Mouse (Mus musculus) ES-Bruce4 (cell line): ENCODE measurements around the gene Gatad2b. TPM values are rescaled to one million over a fixed set of nuclear protein-coding genes. Genes with fewer than 3 reads are reported as not detected.

Source experiments
- H3K27ac ChIP-seq: 2 replicates; pipeline ENCODE4 v1.5.1; 2012; ENCODE audit warnings: low read length, inconsistent platforms; ENCODE audit not compliant: insufficient read depth
- H3K27me3 ChIP-seq: 2 replicates; pipeline ENCODE4 v1.6.1; 2012; ENCODE audit warnings: mild to moderate bottlenecking, low read length, inconsistent platforms; ENCODE audit not compliant: control insufficient read depth, poor library complexity, insufficient read depth, severe bottlenecking
- H3K36me3 ChIP-seq: 2 replicates; pipeline ENCODE4 v1.6.1; 2012; ENCODE audit warnings: inconsistent platforms, mild to moderate bottlenecking, low read length, moderate library complexity; ENCODE audit not compliant: control insufficient read depth, poor library complexity, insufficient read depth, severe bottlenecking
- H3K4me1 ChIP-seq: one replicate; pipeline ENCODE4 v1.8.1; 2011; ENCODE audit warnings: low read length; ENCODE audit not compliant: control insufficient read depth, insufficient read depth
- H3K4me3 ChIP-seq: 2 replicates; pipeline ENCODE4 v1.5.1; 2011; ENCODE audit warnings: low read depth, mild to moderate bottlenecking, low read length
- H3K9ac ChIP-seq: 2 replicates; pipeline ENCODE4 v1.6.1; 2012; ENCODE audit warnings: low read depth, mild to moderate bottlenecking, inconsistent platforms; ENCODE audit not compliant: poor library complexity, severe bottlenecking
- H3K9me3 ChIP-seq: replicated peaks from 2 replicates; pipeline ENCODE4 v1.6.1; 2012; ENCODE audit warnings: mild to moderate bottlenecking, low read length, inconsistent platforms; ENCODE audit not compliant: control insufficient read depth, poor library complexity, insufficient read depth, severe bottlenecking
- CTCF ChIP-seq: IDR thresholded peaks from one replicate; pipeline ENCODE4 v1.8.1; 2011; ENCODE audit warnings: low read depth, low read length
- EP300 ChIP-seq: IDR thresholded peaks from 2 replicates; pipeline ENCODE4 v1.6.1; 2011; ENCODE audit warnings: low read depth, low read length; ENCODE audit not compliant: insufficient read depth
- POLR2A ChIP-seq: IDR thresholded peaks from one replicate; pipeline ENCODE4 v1.8.1; 2011; ENCODE audit warnings: low read length; ENCODE audit not compliant: insufficient read depth
- polyA plus RNA-seq: library from polyadenylated mRNA; stranded (reverse); fragments of >200 nt; gene quantifications from 2 replicates; pipeline ENCODE4 v1.2.4, GENCODE M21; 2011; ENCODE audit warnings: low read depth; ENCODE audit not compliant: missing spikeins, insufficient read depth, insufficient read length

Gene Gatad2b
- polyA plus RNA-seq, 1 experiment = 66.1 TPM

DNA sequence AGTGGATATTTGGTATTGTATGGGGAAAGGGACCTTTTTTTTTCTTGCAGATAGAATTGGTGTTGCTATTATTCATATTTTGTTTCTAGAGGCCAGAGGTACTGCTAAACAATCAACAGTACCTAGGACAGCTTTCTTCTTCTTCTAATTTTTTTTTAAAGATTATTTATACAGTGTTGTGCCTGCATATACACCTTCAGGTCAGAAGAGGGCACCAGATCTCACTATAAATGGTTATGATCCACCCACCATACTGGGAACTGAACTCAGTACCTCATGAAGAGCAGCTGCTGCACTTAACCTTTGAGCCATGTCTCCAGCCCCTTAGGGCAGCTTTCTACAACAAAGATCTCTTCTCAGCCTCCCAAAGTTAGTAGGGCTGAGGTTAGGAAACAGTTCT, 20.4 kb downstream of the Gatad2b start:
- Histone ChIP-seq H3K9me3 (no peaks in the 10 kb centered on the region), H3K4me1 (peaks cover 1% of the 10 kb centered on the region), H3K9ac (no peak overlapping the region), H3K36me3 (no peaks in the 10 kb centered on the region; the same call in none of the 2 replicates), H3K27ac (no peak overlapping the region), H3K4me3 (no peak overlapping the region), H3K27me3 (no peaks in the 10 kb centered on the region)
- TF ChIP-seq CTCF (no peak), POLR2A (no peak)

DNA sequence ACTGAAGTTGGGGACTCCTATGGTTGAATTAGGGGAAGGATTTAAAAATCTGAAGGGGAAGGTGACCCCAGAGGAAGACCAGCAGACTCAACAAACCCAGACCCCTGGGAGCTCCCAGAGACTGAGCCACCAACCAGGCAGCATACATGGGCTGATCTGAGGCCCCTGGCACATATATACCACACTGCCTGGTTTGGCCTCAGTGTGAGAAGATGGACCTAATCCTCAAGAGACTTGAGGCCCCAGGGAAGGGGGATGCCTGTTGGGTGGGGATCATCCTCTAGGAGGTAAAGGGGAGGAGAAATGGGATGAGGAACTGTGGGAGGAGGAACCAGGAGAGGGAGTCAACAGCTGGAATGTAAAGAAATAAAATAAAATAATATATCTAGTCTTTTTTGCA, 21.3 kb downstream of the Gatad2b start:
- H3K4me3 ChIP-seq = no peak overlapping the region
- no peak overlapping the region for H3K9ac ChIP-seq
- no peaks in the 10 kb centered on the region for H3K9me3 ChIP-seq
- TF ChIP-seq CTCF = no peak
- no peak for TF ChIP-seq POLR2A
- no peak for TF ChIP-seq EP300
- no peaks in the 10 kb centered on the region; the same call in none of the 2 replicates for H3K36me3 ChIP-seq
- peaks cover 1% of the 10 kb centered on the region for H3K4me1 ChIP-seq
- H3K27ac ChIP-seq = no peak overlapping the region
- no peaks in the 10 kb centered on the region for H3K27me3 ChIP-seq

DNA sequence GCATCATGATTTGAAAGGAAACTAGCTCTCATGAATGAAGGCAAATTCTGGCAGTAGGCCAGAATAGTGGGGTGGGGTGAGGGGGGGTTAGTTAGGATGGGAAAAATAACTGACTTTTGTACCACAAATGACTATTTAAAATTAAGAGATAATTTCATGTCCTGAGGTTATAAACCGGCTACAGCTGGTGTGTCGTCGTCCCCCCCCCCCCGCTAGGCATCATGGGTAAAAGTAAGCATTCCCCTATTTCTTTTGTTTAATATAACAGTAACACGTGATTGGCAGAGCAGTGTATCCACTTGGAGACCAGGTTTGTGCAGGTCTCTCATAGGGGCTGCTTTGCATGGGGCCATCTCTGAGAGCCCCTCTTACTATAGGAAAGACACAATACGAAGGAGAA, 29.3 kb downstream of the Gatad2b start:
- no peak overlapping the region for H3K4me3 ChIP-seq
- no peak for TF ChIP-seq CTCF
- TF ChIP-seq POLR2A = no peak
- no peak for TF ChIP-seq EP300
- no peak overlapping the region for H3K27ac ChIP-seq
- no peak overlapping the region for H3K9ac ChIP-seq
- H3K9me3 ChIP-seq = no peaks in the 10 kb centered on the region
- H3K27me3 ChIP-seq = no peaks in the 10 kb centered on the region
- H3K4me1 ChIP-seq = no peaks in the 10 kb centered on the region
- H3K36me3 ChIP-seq = peaks cover 2% of the 10 kb centered on the region; the same call in 1 of the 2 replicates

DNA sequence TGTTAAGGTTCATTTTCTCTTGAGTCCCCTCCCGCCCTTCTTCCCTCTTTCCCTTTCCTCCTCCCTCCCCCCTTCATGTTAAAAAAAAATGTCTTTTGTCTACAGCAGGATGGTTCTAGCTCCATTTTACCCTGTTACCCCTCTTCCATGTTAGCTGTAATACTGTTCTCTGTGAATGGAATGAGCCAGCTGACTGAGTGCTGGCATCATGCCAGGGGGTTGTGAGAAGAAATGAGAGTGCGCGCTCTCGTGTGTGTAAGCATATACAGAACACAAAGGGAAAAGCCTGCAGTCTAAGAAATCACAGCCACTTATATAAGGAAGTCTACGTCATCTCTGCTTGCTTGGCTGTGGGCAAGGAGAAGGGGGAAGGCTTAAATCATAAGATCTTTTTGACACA, 30.1 kb downstream of the Gatad2b start:
- Histone ChIP-seq H3K9ac (no peak overlapping the region), H3K27me3 (no peaks in the 10 kb centered on the region), H3K36me3 (peaks cover 2% of the 10 kb centered on the region; the same call in 1 of the 2 replicates), H3K4me1 (no peaks in the 10 kb centered on the region), H3K4me3 (no peak overlapping the region), H3K27ac (no peak overlapping the region), H3K9me3 (no peaks in the 10 kb centered on the region)
- TF ChIP-seq EP300 (no peak), POLR2A (no peak), CTCF (no peak)

DNA sequence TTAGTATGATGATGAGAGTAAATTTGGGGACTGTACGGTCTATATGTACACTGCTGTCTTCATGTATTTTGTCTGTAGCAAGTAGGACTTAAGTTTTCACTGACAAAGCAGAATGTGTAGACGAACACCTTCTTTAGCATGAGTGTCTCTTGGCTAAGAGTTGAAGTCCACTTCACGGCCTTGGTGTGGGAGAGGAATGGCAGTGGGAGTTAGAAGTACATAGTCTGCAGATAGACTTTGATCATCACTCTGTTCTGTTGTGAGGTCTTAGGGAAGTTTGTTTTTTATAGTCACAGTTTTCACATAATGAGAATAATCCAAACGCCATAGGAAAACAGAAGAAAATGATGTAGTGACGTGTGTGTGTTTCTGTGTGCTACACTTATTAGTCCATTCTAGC, 39.5 kb downstream of the Gatad2b start:
- Histone ChIP-seq H3K27me3 (no peaks in the 10 kb centered on the region), H3K27ac (no peak overlapping the region), H3K4me1 (no peaks in the 10 kb centered on the region), H3K9ac (no peak overlapping the region), H3K4me3 (no peak overlapping the region), H3K36me3 (no peaks in the 10 kb centered on the region), H3K9me3 (no peaks in the 10 kb centered on the region)
- no peak for TF ChIP-seq CTCF
- no peak for TF ChIP-seq POLR2A
- TF ChIP-seq EP300 = no peak

DNA sequence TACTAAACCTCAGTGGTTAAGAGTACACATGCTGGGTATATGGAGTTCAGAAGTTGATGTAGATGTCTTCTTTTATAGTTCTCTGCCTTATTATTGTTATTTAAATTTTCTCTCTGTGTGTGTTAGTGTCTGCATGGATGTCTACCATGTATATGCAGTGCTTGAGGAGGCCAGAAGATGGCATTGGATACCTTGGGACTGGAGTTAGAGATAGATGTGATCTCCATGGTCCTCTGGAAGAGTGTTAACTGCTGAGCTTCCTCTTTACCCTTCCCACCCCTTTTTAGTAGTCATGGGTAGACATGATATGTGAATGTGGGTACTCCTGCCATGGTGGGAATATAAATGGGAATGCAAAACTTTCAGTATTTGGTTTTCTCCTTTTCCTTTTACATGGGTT, 42.5 kb downstream of the Gatad2b start:
- no peaks in the 10 kb centered on the region for H3K36me3 ChIP-seq
- H3K27me3 ChIP-seq = no peaks in the 10 kb centered on the region
- H3K9ac ChIP-seq = no peak overlapping the region
- no peak for TF ChIP-seq EP300
- TF ChIP-seq CTCF = no peak
- H3K4me3 ChIP-seq = no peak overlapping the region
- no peaks in the 10 kb centered on the region for H3K4me1 ChIP-seq
- H3K9me3 ChIP-seq = no peaks in the 10 kb centered on the region
- H3K27ac ChIP-seq = no peak overlapping the region
